Mouse (Mus musculus) heart, embryonic 10.5 days (tissue): ENCODE measurements around the gene Pax3. TPM values are rescaled to one million over a fixed set of nuclear protein-coding genes. Genes with fewer than 3 reads are reported as not detected.

Experiments used
- DNase-seq: peaks from one replicate; pipeline ENCODE4 v3.0.0-alpha.2; 2017; ENCODE audit warnings: low spot score
- H3K27ac ChIP-seq: fragments of 300-500 bp; sonication (generic); 2 replicates; pipeline ENCODE4 v1.5.1; 2016; ENCODE audit warnings: mild to moderate bottlenecking
- H3K27me3 ChIP-seq: fragments of 300-500 bp; sonication (generic); 2 replicates; pipeline ENCODE4 v1.6.1; 2016; ENCODE audit warnings: mild to moderate bottlenecking; ENCODE audit not compliant: poor library complexity, insufficient read depth, severe bottlenecking
- H3K36me3 ChIP-seq: fragments of 300-500 bp; sonication (generic); 2 replicates; pipeline ENCODE4 v1.6.1; 2016; ENCODE audit warnings: mild to moderate bottlenecking, moderate library complexity
- H3K4me1 ChIP-seq: fragments of 300-500 bp; sonication (generic); 2 replicates; pipeline ENCODE4 v1.6.1; 2016; ENCODE audit warnings: mild to moderate bottlenecking
- H3K4me3 ChIP-seq: fragments of 300-500 bp; sonication (generic); 2 replicates; pipeline ENCODE4 v1.5.1; 2016; ENCODE audit warnings: mild to moderate bottlenecking, moderate library complexity
- H3K9me3 ChIP-seq: fragments of 300-500 bp; sonication (generic); 2 replicates; pipeline ENCODE4 v1.6.1; 2016; ENCODE audit warnings: mild to moderate bottlenecking, moderate library complexity
- WGBS: fragments of 180-500 bp; shearing (Covaris S2); methylation state at CpG from one replicate; pipeline ENCODE4 v1.1.7; 2016; 5-methylcytosine and 5-hydroxymethylcytosine counted together
- polyA plus RNA-seq: library from polyadenylated mRNA; unstranded; fragments of >200 nt; fragmentation: Nextera tagmentation; extraction: Ambion mirVana; gene quantifications from 2 replicates; pipeline ENCODE4 v1.2.1, GENCODE M21; 2016

The Pax3 gene
- polyA plus RNA-seq, 1 experiment from 2014 or later = 1.9 TPM

- WGBS = 3% methylated on average over 9 of the region's 9 CpGs
- peaks cover 7% of the 10 kb centered on the region for H3K4me1 ChIP-seq
- no peaks in the 10 kb centered on the region for H3K36me3 ChIP-seq
These were observed 11.4 kb upstream of the Pax3 start for GRCm38 (mm10) chr1:78208281-78208814.

GRCm38 (mm10) chr1:78204341-78204740, 7.4 kb upstream of the Pax3 start:
- 21% methylated on average over 4 of the region's 4 CpGs for WGBS
- Histone ChIP-seq H3K4me3 (peak overlapping the region; percentile 53; the same call in 1 of the 2 replicates), H3K4me1 (peaks cover 9% of the 10 kb centered on the region), H3K27ac (no peak overlapping the region), H3K27me3 (peaks cover 98% of the 10 kb centered on the region), H3K9me3 (no peaks in the 10 kb centered on the region), H3K36me3 (no peaks in the 10 kb centered on the region)
- DNase-seq = peak; percentile 38

More at GRCm38 (mm10) chr1:78208281-78208814, 11.4 kb upstream of the Pax3 start:
- H3K9me3 ChIP-seq = no peaks in the 10 kb centered on the region
- peaks cover 100% of the 10 kb centered on the region for H3K27me3 ChIP-seq
- no peak for DNase-seq
- H3K27ac ChIP-seq = no peak overlapping the region
- H3K4me3 ChIP-seq = no peak overlapping the region

- H3K4me3 ChIP-seq = peak overlapping the region; percentile 53
- WGBS = 1% methylated on average over 33 of the region's 33 CpGs
- H3K9me3 ChIP-seq = no peaks in the 10 kb centered on the region
- peaks cover 98% of the 10 kb centered on the region for H3K27me3 ChIP-seq
- H3K4me1 ChIP-seq = peaks cover 9% of the 10 kb centered on the region
- H3K27ac ChIP-seq = no peak overlapping the region
- peak; percentile 72 for DNase-seq
- no peaks in the 10 kb centered on the region for H3K36me3 ChIP-seq
These were observed 6.8 kb upstream of the Pax3 start for GRCm38 (mm10) chr1:78203622-78204211.

- peak overlapping the region; percentile 53 for H3K4me3 ChIP-seq
- peaks cover 98% of the 10 kb centered on the region for H3K27me3 ChIP-seq
- WGBS = 1% methylated on average over 14 of the region's 14 CpGs
- H3K4me1 ChIP-seq = peaks cover 9% of the 10 kb centered on the region
- H3K36me3 ChIP-seq = no peaks in the 10 kb centered on the region
- no peaks in the 10 kb centered on the region for H3K9me3 ChIP-seq
- H3K27ac ChIP-seq = no peak overlapping the region
- peak; percentile 72 for DNase-seq
These were observed 6.2 kb upstream of the Pax3 start for GRCm38 (mm10) chr1:78203086-78203614.

- no peak for DNase-seq
- H3K4me3 ChIP-seq = 0 out of 2 replicates have a peak overlapping the region, but pooled peaks have one; percentile 53
- 2% methylated on average over 23 of the region's 23 CpGs for WGBS
These were observed 5.6 kb upstream of the Pax3 start for GRCm38 (mm10) chr1:78202466-78203085.

GRCm38 (mm10) chr1:78201251-78202010, 4.5 kb upstream of the Pax3 start:
- H3K27ac ChIP-seq = no peak overlapping the region
- peaks cover 19% of the 10 kb centered on the region for H3K4me1 ChIP-seq
- H3K27me3 ChIP-seq = peaks cover 98% of the 10 kb centered on the region
- no peaks in the 10 kb centered on the region for H3K9me3 ChIP-seq
- 2% methylated on average over 28 of the region's 28 CpGs for WGBS
- peak; percentile 42 for DNase-seq
- no peaks in the 10 kb centered on the region for H3K36me3 ChIP-seq
- no peak overlapping the region for H3K4me3 ChIP-seq

More at GRCm38 (mm10) chr1:78202466-78203085, 5.6 kb upstream of the Pax3 start:
- Histone ChIP-seq H3K9me3 (no peaks in the 10 kb centered on the region), H3K27me3 (peaks cover 98% of the 10 kb centered on the region), H3K4me1 (peaks cover 9% of the 10 kb centered on the region), H3K27ac (no peak overlapping the region), H3K36me3 (no peaks in the 10 kb centered on the region)

- H3K27ac ChIP-seq = no peak overlapping the region
- no peaks in the 10 kb centered on the region for H3K9me3 ChIP-seq
- under 1% methylated on average over 15 of the region's 15 CpGs for WGBS
- DNase-seq = no peak
- H3K27me3 ChIP-seq = peaks cover 98% of the 10 kb centered on the region
- H3K4me3 ChIP-seq = no peak overlapping the region
- no peaks in the 10 kb centered on the region for H3K36me3 ChIP-seq
- peaks cover 23% of the 10 kb centered on the region for H3K4me1 ChIP-seq
These were observed 3.3 kb upstream of the Pax3 start for GRCm38 (mm10) chr1:78200191-78200590.

- no peaks in the 10 kb centered on the region for H3K36me3 ChIP-seq
- no peaks in the 10 kb centered on the region for H3K9me3 ChIP-seq
- no peak overlapping the region for H3K4me3 ChIP-seq
- H3K27ac ChIP-seq = no peak overlapping the region
- H3K27me3 ChIP-seq = peaks cover 98% of the 10 kb centered on the region
- H3K4me1 ChIP-seq = peaks cover 25% of the 10 kb centered on the region
- 3% methylated on average over 9 of the region's 9 CpGs for WGBS
- DNase-seq = no peak
These were observed 2.3 kb upstream of the Pax3 start for GRCm38 (mm10) chr1:78199221-78199620.

GRCm38 (mm10) chr1:78198319-78198940, 1.5 kb upstream of the Pax3 start:
- Histone ChIP-seq H3K27me3 (peaks cover 96% of the 10 kb centered on the region), H3K4me1 (peaks cover 18% of the 10 kb centered on the region), H3K4me3 (no peak overlapping the region), H3K9me3 (no peaks in the 10 kb centered on the region), H3K36me3 (no peaks in the 10 kb centered on the region), H3K27ac (no peak overlapping the region)
- no peak for DNase-seq
- 0% methylated on average over 9 of the region's 9 CpGs for WGBS

- no peaks in the 10 kb centered on the region for H3K36me3 ChIP-seq
- peaks cover 96% of the 10 kb centered on the region for H3K27me3 ChIP-seq
- H3K4me3 ChIP-seq = peak overlapping the region; percentile 55
- H3K9me3 ChIP-seq = no peaks in the 10 kb centered on the region
- DNase-seq = no peak
- no peak overlapping the region for H3K27ac ChIP-seq
- 2% methylated on average over 21 of the region's 21 CpGs for WGBS
- H3K4me1 ChIP-seq = peaks cover 16% of the 10 kb centered on the region
These were observed 659 bp upstream of the Pax3 start for GRCm38 (mm10) chr1:78197351-78198234.

GRCm38 (mm10) chr1:78195771-78196712, 892 bp downstream of the Pax3 start:
- H3K9me3 ChIP-seq = no peaks in the 10 kb centered on the region
- H3K36me3 ChIP-seq = no peaks in the 10 kb centered on the region
- DNase-seq = no peak
- H3K27ac ChIP-seq = no peak overlapping the region
- peaks cover 98% of the 10 kb centered on the region for H3K27me3 ChIP-seq
- WGBS = under 1% methylated on average over 42 of the region's 42 CpGs
- peak overlapping the region; percentile 55 for H3K4me3 ChIP-seq
- peaks cover 16% of the 10 kb centered on the region for H3K4me1 ChIP-seq
